Mouse (Mus musculus): ENCODE results near the gene Chchd10. TPM values are rescaled to one million over a fixed set of nuclear protein-coding genes. Genes with fewer than 3 reads are reported as not detected.
A peak's percentile ranks its signal among the peaks of the same experiment; 100 is the strongest.
"Not testable (repeated sequence)": the region's sequence is repeated elsewhere in the genome, so short reads cannot be mapped to it uniquely, and the experiment has no call there.

The Chchd10 gene
- 90.5 and 101 TPM in 2 replicates for polyA plus RNA-seq (2015; fragmentation: Nextera tagmentation; extraction: Ambion mirVana)

GRCm38 (mm10) chr10:75932891-75933290 is at the start of gene Chchd10:
Gene Chchd10 (plus strand): TSS chr10:75933130.
- 0 out of 2 replicates have a peak, but pooled peaks cover 5% of the 10 kb centered on the region for H3K27me3 ChIP-seq (replicated peaks)
- H3K4me3 ChIP-seq (replicated peaks), result peak within 1 kb of the TSS; percentile 55
- H3K27ac ChIP-seq, result peak within 1 kb of the TSS; percentile 40
- H3K9me3 ChIP-seq, result no peaks in the 10 kb centered on the region
- H3K36me3 ChIP-seq, result no peaks in the 10 kb centered on the region
- ATAC-seq (ENCODE audit: insufficient read depth, low FRiP score, low read depth), result no peak
- H3K9ac ChIP-seq, result peak within 1 kb of the TSS; percentile 58
- H3K4me1 ChIP-seq, result peaks cover 38% of the 10 kb centered on the region
- WGBS, result 36% methylated on average over 6 of the region's 6 CpGs
- peak within 1 kb of the TSS; percentile 92 for H3K4me2 ChIP-seq

- no peaks in the 10 kb centered on the region for H3K27me3 ChIP-seq (replicated peaks)
- ATAC-seq (ENCODE audit: insufficient read depth, low FRiP score, low read depth), result peak; percentile 59; the same call in 1 of the 2 replicates
- peaks cover 14% of the 10 kb centered on the region for H3K4me1 ChIP-seq
- WGBS, result 2% methylated on average over 10 of the region's 10 CpGs
- H3K9ac ChIP-seq, result no peak overlapping the region
- H3K27ac ChIP-seq, result no peak overlapping the region
- H3K9me3 ChIP-seq, result no peaks in the 10 kb centered on the region
- 0 out of 2 replicates have a peak overlapping the region, but pooled peaks have one; percentile 11 for H3K4me3 ChIP-seq (replicated peaks)
- H3K4me2 ChIP-seq, result peak overlapping the region; percentile 46
- no peaks in the 10 kb centered on the region for H3K36me3 ChIP-seq
Observed at GRCm38 (mm10) chr10:75883232-75883552, 49.7 kb upstream of the Chchd10 start.

- Histone ChIP-seq H3K9ac (no peak overlapping the region), H3K4me1 (peaks cover 17% of the 10 kb centered on the region), H3K36me3 (no peaks in the 10 kb centered on the region), H3K4me3 (replicated peaks) (no peak overlapping the region), H3K9me3 (no peaks in the 10 kb centered on the region), H3K27ac (no peak overlapping the region), H3K27me3 (replicated peaks) (no peaks in the 10 kb centered on the region), H3K4me2 (no peak overlapping the region)
- ATAC-seq (ENCODE audit: insufficient read depth, low FRiP score, low read depth), result no peak
- 91% methylated on average over 8 of the region's 8 CpGs for WGBS
Observed at GRCm38 (mm10) chr10:75884742-75885141, 48.2 kb upstream of the Chchd10 start.

GRCm38 (mm10) chr10:75887504-75887903 is 45.4 kb upstream of the Chchd10 start:
- not testable (repeated sequence) for H3K27ac ChIP-seq; H3K4me2 ChIP-seq; H3K9ac ChIP-seq; H3K9me3 ChIP-seq; ATAC-seq (ENCODE audit: insufficient read depth, low FRiP score, low read depth); H3K36me3 ChIP-seq; H3K27me3 ChIP-seq (replicated peaks); H3K4me3 ChIP-seq (replicated peaks)
- H3K4me1 ChIP-seq, result peaks cover 11% of the 10 kb centered on the region
- WGBS, result 93% methylated on average over 5 of the region's 5 CpGs

GRCm38 (mm10) chr10:75889406-75890153 is 43.4 kb upstream of the Chchd10 start:
- Histone ChIP-seq H3K4me2 (no peak overlapping the region), H3K27ac (no peak overlapping the region), H3K27me3 (replicated peaks) (no peaks in the 10 kb centered on the region), H3K36me3 (no peaks in the 10 kb centered on the region), H3K4me3 (replicated peaks) (no peak overlapping the region), H3K4me1 (peaks cover 14% of the 10 kb centered on the region), H3K9ac (no peak overlapping the region), H3K9me3 (no peaks in the 10 kb centered on the region)
- ATAC-seq (ENCODE audit: insufficient read depth, low FRiP score, low read depth), result no peak
- 38% methylated on average over 8 of the region's 8 CpGs for WGBS

- Histone ChIP-seq H3K27me3 (replicated peaks) (no peaks in the 10 kb centered on the region), H3K4me3 (replicated peaks) (peak within 1 kb of the TSS; percentile 49), H3K9ac (peak within 1 kb of the TSS; percentile 37), H3K27ac (no peak within 1 kb of the TSS), H3K4me2 (peak within 1 kb of the TSS; percentile 97), H3K36me3 (peaks cover 28% of the 10 kb centered on the region), H3K9me3 (no peaks in the 10 kb centered on the region), H3K4me1 (peaks cover 18% of the 10 kb centered on the region)
- ATAC-seq (ENCODE audit: insufficient read depth, low FRiP score, low read depth), result peak; percentile 99
- 1% methylated on average over 51 of the region's 51 CpGs for WGBS
Observed at GRCm38 (mm10) chr10:75893089-75893750, 39.7 kb upstream of the Chchd10 start, which contains the start of gene Derl3. Gene Derl3 (plus strand): TSS chr10:75893413.

- Histone ChIP-seq H3K4me3 (replicated peaks) (no peak overlapping the region), H3K4me1 (peaks cover 15% of the 10 kb centered on the region), H3K9ac (no peak overlapping the region), H3K27me3 (replicated peaks) (no peaks in the 10 kb centered on the region), H3K4me2 (0 out of 2 replicates have a peak overlapping the region, but pooled peaks have one; percentile 97), H3K36me3 (peaks cover 28% of the 10 kb centered on the region), H3K9me3 (no peaks in the 10 kb centered on the region), H3K27ac (no peak overlapping the region)
- no peak for ATAC-seq (ENCODE audit: insufficient read depth, low FRiP score, low read depth)
- WGBS, result 63% methylated on average over 6 of the region's 6 CpGs
Observed at GRCm38 (mm10) chr10:75894601-75895000, 38.3 kb upstream of the Chchd10 start.

GRCm38 (mm10) chr10:75895730-75896129 is 37.2 kb upstream of the Chchd10 start:
- Histone ChIP-seq H3K27me3 (replicated peaks) (no peaks in the 10 kb centered on the region), H3K4me2 (no peak overlapping the region), H3K27ac (no peak overlapping the region), H3K9ac (no peak overlapping the region), H3K9me3 (no peaks in the 10 kb centered on the region), H3K4me3 (replicated peaks) (no peak overlapping the region), H3K4me1 (peaks cover 13% of the 10 kb centered on the region), H3K36me3 (peaks cover 28% of the 10 kb centered on the region)
- WGBS, result 94% methylated on average over 5 of the region's 5 CpGs
- no peak for ATAC-seq (ENCODE audit: insufficient read depth, low FRiP score, low read depth)

- no peak overlapping the region for H3K4me2 ChIP-seq
- no peak for ATAC-seq (ENCODE audit: insufficient read depth, low FRiP score, low read depth)
- no peaks in the 10 kb centered on the region for H3K27me3 ChIP-seq (replicated peaks)
- H3K36me3 ChIP-seq, result peaks cover 28% of the 10 kb centered on the region
- H3K27ac ChIP-seq, result no peak overlapping the region
- H3K9me3 ChIP-seq, result no peaks in the 10 kb centered on the region
- WGBS, result 88% methylated on average over 1 of the region's 1 CpGs
- H3K9ac ChIP-seq, result no peak overlapping the region
- no peak overlapping the region for H3K4me3 ChIP-seq (replicated peaks)
- H3K4me1 ChIP-seq, result peaks cover 13% of the 10 kb centered on the region
Observed at GRCm38 (mm10) chr10:75896208-75896607, 36.7 kb upstream of the Chchd10 start.

GRCm38 (mm10) chr10:75897373-75897772 is 35.6 kb upstream of the Chchd10 start:
- H3K36me3 ChIP-seq, result peaks cover 38% of the 10 kb centered on the region
- 39% methylated on average over 6 of the region's 6 CpGs for WGBS
- H3K4me3 ChIP-seq (replicated peaks), result no peak overlapping the region
- H3K4me1 ChIP-seq, result peaks cover 13% of the 10 kb centered on the region
- H3K27me3 ChIP-seq (replicated peaks), result no peaks in the 10 kb centered on the region
- ATAC-seq (ENCODE audit: insufficient read depth, low FRiP score, low read depth), result no peak
- H3K4me2 ChIP-seq, result no peak overlapping the region
- H3K9ac ChIP-seq, result no peak overlapping the region
- no peaks in the 10 kb centered on the region for H3K9me3 ChIP-seq
- no peak overlapping the region for H3K27ac ChIP-seq

- Histone ChIP-seq H3K9me3 (no peaks in the 10 kb centered on the region), H3K27me3 (replicated peaks) (no peaks in the 10 kb centered on the region), H3K4me2 (no peak overlapping the region), H3K4me1 (peaks cover 13% of the 10 kb centered on the region), H3K9ac (no peak overlapping the region), H3K36me3 (peaks cover 41% of the 10 kb centered on the region), H3K27ac (no peak overlapping the region), H3K4me3 (replicated peaks) (no peak overlapping the region)
- ATAC-seq (ENCODE audit: insufficient read depth, low FRiP score, low read depth), result no peak
- 72% methylated on average over 6 of the region's 6 CpGs for WGBS
Observed at GRCm38 (mm10) chr10:75898039-75898564, 34.8 kb upstream of the Chchd10 start.

GRCm38 (mm10) chr10:75898846-75899245 is 34.1 kb upstream of the Chchd10 start:
- H3K27ac ChIP-seq, result no peak overlapping the region
- H3K9me3 ChIP-seq, result no peaks in the 10 kb centered on the region
- H3K9ac ChIP-seq, result no peak overlapping the region
- no peak overlapping the region for H3K4me2 ChIP-seq
- no peaks in the 10 kb centered on the region for H3K27me3 ChIP-seq (replicated peaks)
- peaks cover 49% of the 10 kb centered on the region for H3K36me3 ChIP-seq
- 62% methylated on average over 3 of the region's 3 CpGs for WGBS
- H3K4me1 ChIP-seq, result 0 out of 2 replicates have a peak, but pooled peaks cover 6% of the 10 kb centered on the region
- H3K4me3 ChIP-seq (replicated peaks), result no peak overlapping the region
- no peak for ATAC-seq (ENCODE audit: insufficient read depth, low FRiP score, low read depth)

Measured in stomach, embryonic 15.5 days (tissue).